Mouse (Mus musculus) right cerebral cortex, adult 2 months (tissue): ENCODE measurements at regions not wholly inside any gene's neighbourhood (a gene's known extent, or its start where the extent isn't known, plus 50 kb on each side); places are given as distances from the start of the nearest gene placed in this dataset.

Source experiments
- DNase-seq, 2 experiments: peaks; one replicate each; pipeline ENCODE4 v3.0.0; 2021 to 2022; ENCODE audit warnings: low spot score in 2 of 2

DNA sequence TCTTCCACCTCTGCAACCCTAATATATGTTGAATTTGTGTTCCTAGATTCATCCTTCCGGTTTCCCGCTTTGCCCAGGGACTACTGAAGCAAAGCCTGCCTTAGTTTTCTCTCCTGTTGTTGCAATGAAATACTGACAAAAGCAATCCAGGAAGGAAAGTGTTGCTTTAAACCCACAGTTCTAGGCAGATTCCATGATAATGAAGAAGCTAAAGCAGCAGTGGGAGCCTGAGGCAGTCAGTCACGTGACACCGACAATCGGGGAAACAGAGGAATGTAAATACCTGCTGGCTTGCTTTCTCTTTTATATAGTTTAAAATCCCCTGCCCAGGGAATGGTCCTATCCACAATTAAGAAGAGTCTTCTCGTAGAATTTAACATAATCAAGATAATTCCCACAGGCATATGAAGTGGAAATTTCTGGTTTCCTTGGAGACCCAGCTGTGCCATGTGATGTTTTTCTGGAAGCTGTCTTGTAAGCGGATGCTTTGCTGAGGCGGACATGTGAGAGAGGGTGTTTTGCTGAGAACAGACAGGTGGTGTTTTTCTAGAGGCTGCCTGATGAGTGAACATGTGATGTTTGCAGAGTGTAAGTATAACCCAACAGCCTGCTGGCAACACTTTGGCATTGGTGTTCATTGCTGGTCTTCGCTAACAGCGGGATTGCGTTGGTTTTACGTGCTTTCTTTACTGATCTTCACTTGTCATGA, 398.0 kb downstream of the Prim2 start:
- peak; percentile 59 to 60 for DNase-seq

DNA sequence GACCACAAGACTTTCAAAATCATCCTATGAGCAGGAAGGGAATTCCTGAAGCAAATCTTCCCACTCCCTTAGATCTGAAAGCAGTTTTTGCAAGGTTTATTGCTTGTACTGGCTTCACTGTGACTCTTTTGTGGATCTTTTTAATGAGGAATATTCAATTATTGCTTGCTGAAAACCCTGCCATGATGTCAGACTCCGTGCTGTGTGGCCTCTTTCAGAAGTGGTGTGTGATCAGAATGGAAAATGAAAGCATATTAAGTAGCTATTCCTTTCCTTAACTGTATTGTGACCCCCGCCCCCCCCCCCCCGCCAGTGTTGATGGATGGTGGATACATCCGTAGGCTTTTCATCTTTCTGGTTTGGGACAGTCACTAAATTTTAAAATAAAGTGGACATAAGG, 400.4 kb downstream of the Prim2 start:
- DNase-seq: no peak

- no peak for DNase-seq
Measured at GRCm38 (mm10) chr1:33265731-33266415, 403.7 kb downstream of the Prim2 start.

- DNase-seq: no peak
Measured at GRCm38 (mm10) chr1:33249474-33249873, 420.1 kb downstream of the Prim2 start.

- DNase-seq: no peak
Measured at GRCm38 (mm10) chr1:33247076-33247475, 422.5 kb downstream of the Prim2 start.

DNA sequence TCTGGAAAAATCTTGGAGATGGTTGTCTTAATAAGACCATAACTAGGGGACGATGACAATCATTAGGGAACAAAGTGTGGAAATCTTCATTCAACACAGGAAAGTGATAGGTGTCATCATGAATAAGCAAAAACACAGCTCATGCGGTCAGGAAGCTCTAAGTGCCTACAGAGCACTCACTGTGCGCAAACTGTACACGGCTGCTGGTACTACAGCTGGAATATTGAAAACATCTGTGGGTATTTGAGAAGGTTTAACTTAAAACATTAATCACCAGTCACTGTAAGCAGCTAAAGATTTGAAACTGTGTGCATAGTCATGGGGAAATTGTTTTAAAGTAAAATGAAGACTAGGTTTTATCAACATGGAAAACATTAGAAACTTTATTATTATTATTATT, 424.4 kb downstream of the Prim2 start:
- DNase-seq: no peak

GRCm38 (mm10) chr1:33244691-33245090, 424.9 kb downstream of the Prim2 start:
- no peak for DNase-seq

DNA sequence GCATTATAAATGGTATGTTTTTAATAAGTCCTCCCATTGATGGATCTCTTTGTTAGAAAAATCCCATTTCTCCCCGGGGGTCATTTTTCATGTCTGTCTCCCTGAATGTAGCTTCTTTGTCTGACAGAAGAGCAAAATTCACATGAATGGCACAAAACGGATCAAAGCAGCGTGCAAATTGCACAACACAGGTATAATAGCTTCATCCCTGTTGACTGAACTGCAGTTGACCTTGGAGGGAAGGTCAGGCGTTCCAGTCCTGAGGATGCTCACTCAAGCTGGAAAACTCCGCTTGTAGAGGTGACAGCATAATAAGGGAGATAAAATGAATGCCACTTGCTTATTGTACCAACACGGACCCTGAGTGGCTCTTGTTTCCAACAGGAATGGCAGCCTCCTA, 446.6 kb downstream of the Prim2 start:
- no peak for DNase-seq

DNA sequence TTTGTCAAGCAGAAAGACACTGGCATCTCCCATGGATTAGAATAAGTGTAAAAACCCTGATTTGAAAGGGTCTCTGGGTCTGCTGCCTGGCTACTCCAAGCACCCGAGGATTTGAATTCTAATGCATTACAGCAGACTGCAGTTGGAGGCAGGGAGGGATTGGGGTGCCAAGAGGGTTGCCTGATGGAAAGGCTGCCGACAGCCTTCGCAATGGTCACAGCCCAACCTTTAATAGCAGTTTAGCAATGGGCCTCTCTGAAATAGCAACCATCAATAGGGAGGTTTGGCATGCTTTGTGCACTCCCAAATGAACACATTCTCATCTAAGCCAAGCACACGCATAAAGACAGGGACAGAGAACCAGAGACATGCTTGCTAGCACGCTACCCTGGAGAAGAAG, 454.8 kb downstream of the Prim2 start:
- DNase-seq: no peak

DNA sequence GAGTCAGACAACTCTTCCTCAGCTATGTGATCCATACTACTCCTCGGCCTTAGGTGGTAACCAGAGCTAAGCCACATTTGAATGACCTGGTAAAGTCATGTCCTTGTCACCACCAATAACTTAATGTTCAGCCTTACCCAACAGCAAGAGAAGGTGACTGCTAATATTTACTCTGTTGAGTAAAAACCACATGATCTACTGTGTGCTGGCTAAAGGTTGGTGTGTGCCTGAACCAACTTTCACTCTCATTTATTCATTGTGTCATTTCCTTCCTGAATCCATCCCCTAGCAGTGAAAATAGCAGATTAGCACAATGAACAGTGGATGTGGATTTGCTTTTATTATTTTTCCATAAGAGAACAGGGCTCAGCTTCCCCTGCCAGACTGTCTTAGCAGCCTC, 455.2 kb downstream of the Prim2 start:
- no peak for DNase-seq

GRCm38 (mm10) chr1:33201571-33202189, 467.9 kb downstream of the Prim2 start:
- no peak for DNase-seq

DNA sequence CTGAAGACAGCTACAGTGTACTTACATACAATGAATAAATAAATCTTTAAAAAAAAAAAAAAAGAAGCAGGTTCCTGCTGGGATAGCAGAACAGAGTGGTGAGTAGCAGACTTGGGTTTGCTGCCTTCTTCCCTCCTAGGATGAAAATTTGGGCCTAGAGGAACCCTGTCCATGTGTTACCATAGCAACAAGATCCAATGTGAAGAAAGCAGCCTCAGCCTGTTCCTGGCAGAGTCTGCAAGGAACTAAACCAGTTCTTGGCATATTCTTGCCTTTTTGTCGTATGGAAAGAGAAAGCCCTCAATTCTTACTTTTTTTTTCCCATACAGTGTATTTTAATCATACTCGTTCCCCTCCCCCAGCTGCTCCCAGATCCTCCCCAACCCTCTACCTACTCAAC, 474.5 kb downstream of the Prim2 start:
- peak in 1 of 2 experiments; percentile 7 for DNase-seq

DNA sequence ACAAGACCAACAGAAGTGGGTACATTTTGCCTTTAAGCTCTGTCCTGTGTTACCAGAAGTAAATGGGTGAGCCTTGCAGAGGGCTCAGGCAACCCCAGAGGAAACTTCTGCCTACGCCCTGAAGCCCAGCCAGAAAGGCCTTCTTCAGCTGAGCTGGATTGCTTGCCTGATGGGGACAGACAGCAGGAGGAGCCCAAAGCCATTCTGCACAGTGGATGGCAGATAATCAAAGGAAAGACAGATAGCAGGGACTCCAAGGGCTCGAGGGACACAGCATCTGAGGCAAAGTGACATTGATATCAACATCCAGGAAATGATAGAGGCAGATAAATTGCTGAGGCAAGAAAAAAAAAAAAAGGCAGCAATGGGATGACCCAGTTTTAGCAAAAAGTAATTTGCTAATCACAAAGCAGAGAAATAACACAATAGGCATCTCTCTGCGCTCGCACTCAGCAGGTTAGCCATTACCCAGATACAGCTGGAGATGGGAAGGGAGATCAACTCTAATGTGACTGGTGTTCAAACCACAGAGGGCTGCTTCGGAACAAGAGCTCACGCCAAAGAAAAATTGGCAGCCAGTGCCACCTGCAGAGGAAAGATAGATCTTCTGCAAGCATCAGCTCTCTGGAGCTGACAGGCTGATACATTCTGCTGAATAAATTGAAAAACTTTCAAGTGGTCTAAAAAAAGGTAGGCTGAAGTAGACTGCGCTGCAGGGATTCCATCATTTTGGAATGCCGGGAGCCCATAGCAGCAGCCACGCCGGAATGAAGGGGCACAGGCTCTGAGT, 494.8 kb downstream of the Prim2 start:
- peak; percentile 50 to 52 for DNase-seq

DNA sequence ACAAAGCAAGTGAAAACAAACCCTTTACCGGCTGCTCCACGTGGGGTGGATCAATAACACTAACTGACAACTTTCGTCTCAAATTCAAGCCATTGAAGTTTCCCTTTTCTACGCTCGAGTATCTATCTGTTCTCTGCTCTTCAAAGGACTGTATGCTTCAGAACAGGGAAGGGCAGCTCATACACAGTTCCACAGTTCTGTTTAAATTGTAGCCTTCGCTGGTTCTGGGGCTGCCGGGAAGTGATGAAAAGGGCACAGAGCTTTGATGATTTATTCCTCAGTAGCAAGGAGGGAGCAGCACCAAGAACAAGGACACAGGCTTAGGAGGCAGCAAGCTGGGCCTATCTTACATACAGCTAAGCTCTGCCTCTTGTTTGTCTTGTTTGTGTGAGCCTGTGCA, 532.6 kb downstream of the Prim2 start:
- DNase-seq: no peak

- DNase-seq: no peak
Measured at GRCm38 (mm10) chr1:33130351-33130750, 539.2 kb downstream of the Prim2 start.

GRCm38 (mm10) chr1:33125062-33125461, 544.5 kb downstream of the Prim2 start:
- DNase-seq: no peak

- DNase-seq: no peak
Measured at GRCm38 (mm10) chr1:33106286-33106685, 559.2 kb upstream of the Gm5415 start.

- DNase-seq: no peak
Measured at GRCm38 (mm10) chr1:33104296-33104695, 557.2 kb upstream of the Gm5415 start.

GRCm38 (mm10) chr1:33098062-33098461, 551.0 kb upstream of the Gm5415 start:
- no peak for DNase-seq

DNA sequence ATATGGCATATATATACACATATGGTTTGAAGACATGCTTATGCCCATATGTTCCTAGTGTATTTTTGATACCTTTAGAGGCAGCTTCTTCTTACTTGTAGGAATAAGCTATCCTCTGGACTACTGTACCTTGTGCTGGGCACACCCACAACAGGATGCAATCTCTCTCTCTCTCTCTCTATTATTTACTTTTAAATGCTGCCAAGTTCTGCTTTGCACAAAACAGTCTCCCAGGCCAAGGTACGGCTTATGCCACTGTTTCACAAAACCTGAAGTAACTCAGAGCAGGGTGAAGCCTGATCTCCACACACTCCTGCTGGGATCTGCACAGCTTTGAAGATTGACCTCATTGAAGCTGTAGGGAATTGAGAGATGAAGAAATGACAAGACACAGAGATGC, 549.8 kb upstream of the Gm5415 start:
- DNase-seq: no peak

- DNase-seq: no peak
Measured at GRCm38 (mm10) chr1:33074551-33074950, 527.5 kb upstream of the Gm5415 start.

DNA sequence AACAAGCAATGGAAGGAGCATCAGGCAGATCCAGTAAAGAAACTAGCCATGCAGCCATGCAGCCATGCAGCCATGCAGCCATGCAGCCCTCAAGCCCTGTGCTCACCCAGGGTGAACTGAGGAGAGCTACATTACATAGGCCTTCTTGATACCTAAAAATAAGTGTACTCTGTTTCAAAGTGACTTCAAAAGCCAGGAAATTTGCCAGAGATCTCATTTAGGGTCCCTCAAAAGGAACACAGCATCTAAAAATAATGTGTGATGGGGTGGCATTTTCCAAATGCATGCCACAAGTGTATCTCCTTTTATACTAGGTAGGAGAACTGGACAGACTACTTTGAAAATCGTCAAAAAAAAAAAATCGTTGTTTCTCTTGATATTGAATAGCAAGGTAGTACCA, 510.9 kb upstream of the Gm5415 start:
- no peak for DNase-seq
